Mouse (Mus musculus) ovary, postnatal 10 days (tissue): Measurements from ENCODE around the gene Cish.

ENCODE experiments used
- DNase-seq: peaks from one replicate; pipeline ENCODE4 v3.0.0; 2022; ENCODE audit warnings: low spot score

Gene Cish

GRCm38 (mm10) chr9:107278126-107278525 lies 17.7 kb upstream of the Cish start:
- DNase-seq, result no peak

- DNase-seq, result no peak
Observed at GRCm38 (mm10) chr9:107278527-107279377, 17.1 kb upstream of the Cish start.

GRCm38 (mm10) chr9:107279378-107280321 lies 16.2 kb upstream of the Cish start:
- no peak for DNase-seq

GRCm38 (mm10) chr9:107280322-107281027 lies 15.4 kb upstream of the Cish start:
- DNase-seq, result no peak

GRCm38 (mm10) chr9:107281241-107281987 lies 14.4 kb upstream of the Cish start:
- no peak for DNase-seq

GRCm38 (mm10) chr9:107282951-107283350 lies 12.9 kb upstream of the Cish start:
- DNase-seq, result no peak

- no peak for DNase-seq
Observed at GRCm38 (mm10) chr9:107285009-107285408, 10.8 kb upstream of the Cish start.

GRCm38 (mm10) chr9:107287294-107287693 lies 8.5 kb upstream of the Cish start:
- no peak for DNase-seq

GRCm38 (mm10) chr9:107288105-107288650 lies 7.6 kb upstream of the Cish start:
- no peak for DNase-seq

GRCm38 (mm10) chr9:107288711-107289110 lies 7.1 kb upstream of the Cish start:
- DNase-seq, result no peak

GRCm38 (mm10) chr9:107289211-107290076 lies 6.4 kb upstream of the Cish start, which contains the start of gene Mapkapk3:
Gene Mapkapk3, minus strand, starts transcription at chr9:107289877.
- no peak for DNase-seq

GRCm38 (mm10) chr9:107290897-107291296 lies 4.9 kb upstream of the Cish start:
- DNase-seq, result peak; percentile 76

- peak; percentile 71 for DNase-seq
Observed at GRCm38 (mm10) chr9:107294249-107294648, 1.6 kb upstream of the Cish start.

GRCm38 (mm10) chr9:107295616-107296015 lies 210 bp upstream of the Cish start:
- no peak for DNase-seq

GRCm38 (mm10) chr9:107296041-107296440 lies 215 bp downstream of the Cish start:
- no peak for DNase-seq

GRCm38 (mm10) chr9:107296501-107296965 lies 707 bp downstream of the Cish start:
- peak; percentile 90 for DNase-seq

- no peak for DNase-seq
Observed at GRCm38 (mm10) chr9:107297059-107297458, 1.2 kb downstream of the Cish start.

- DNase-seq, result no peak
Observed at GRCm38 (mm10) chr9:107297658-107298057, 1.8 kb downstream of the Cish start.

- no peak for DNase-seq
Observed at GRCm38 (mm10) chr9:107298059-107298780, 2.4 kb downstream of the Cish start.
